Mouse (Mus musculus): Measurements from ENCODE around the gene Prtn3. TPM values are rescaled to one million over a fixed set of nuclear protein-coding genes. Genes with fewer than 3 reads are reported as not detected.

Prtn3 gene
- polyA plus RNA-seq, 1 experiment from 2014 or later: 11.8 TPM

GRCm38 (mm10) chr10:79927324-79928029, 53.2 kb downstream of the Prtn3 start:
- peak overlapping the region; percentile 84 for H3K4me2 ChIP-seq (replicated peaks)
- H3K27me3 ChIP-seq: peaks cover 18% of the 10 kb centered on the region
- H3K9ac ChIP-seq: peak overlapping the region; percentile 95
- H3K36me3 ChIP-seq: peaks cover 18% of the 10 kb centered on the region
- WGBS: under 1% methylated on average over 54 of the region's 54 CpGs
- H3K4me1 ChIP-seq: peaks cover 45% of the 10 kb centered on the region
- H3K9me3 ChIP-seq (replicated peaks): no peaks in the 10 kb centered on the region
- H3K27ac ChIP-seq: peak overlapping the region; percentile 96
- H3K4me3 ChIP-seq: peak overlapping the region; percentile 89
- ATAC-seq (ENCODE audit: low FRiP score): peak; percentile 36

GRCm38 (mm10) chr10:79928030-79928694, 53.9 kb downstream of the Prtn3 start:
- Histone ChIP-seq H3K36me3 (peaks cover 23% of the 10 kb centered on the region), H3K9me3 (replicated peaks) (no peaks in the 10 kb centered on the region), H3K9ac (peak overlapping the region; percentile 95), H3K4me1 (peaks cover 51% of the 10 kb centered on the region), H3K4me3 (peak overlapping the region; percentile 89), H3K27me3 (peaks cover 11% of the 10 kb centered on the region), H3K27ac (peak overlapping the region; percentile 96), H3K4me2 (replicated peaks) (peak overlapping the region; percentile 84)
- WGBS: under 1% methylated on average over 24 of the region's 29 CpGs
- no peak for ATAC-seq (ENCODE audit: low FRiP score)

GRCm38 (mm10) chr10:79928907-79929701, 54.8 kb downstream of the Prtn3 start:
- WGBS: 29% methylated on average over 9 of the region's 9 CpGs
- no peak for ATAC-seq (ENCODE audit: low FRiP score)
- H3K4me1 ChIP-seq: peaks cover 61% of the 10 kb centered on the region

GRCm38 (mm10) chr10:79929967-79930825, 55.9 kb downstream of the Prtn3 start:
- Histone ChIP-seq H3K27ac (peak overlapping the region; percentile 96; the same call in 1 of the 2 replicates), H3K36me3 (peaks cover 26% of the 10 kb centered on the region), H3K4me1 (peaks cover 67% of the 10 kb centered on the region), H3K27me3 (no peaks in the 10 kb centered on the region), H3K9me3 (replicated peaks) (no peaks in the 10 kb centered on the region), H3K4me3 (no peak overlapping the region), H3K4me2 (replicated peaks) (peak overlapping the region; percentile 84), H3K9ac (peak overlapping the region; percentile 28; the same call in 1 of the 2 replicates)
- ATAC-seq (ENCODE audit: low FRiP score): no peak
- 84% methylated on average over 18 of the region's 18 CpGs for WGBS

More at GRCm38 (mm10) chr10:79928907-79929701, 54.8 kb downstream of the Prtn3 start:
- H3K27me3 ChIP-seq: peaks cover 1% of the 10 kb centered on the region; the same call in 1 of the 2 replicates
- peak overlapping the region; percentile 89 for H3K4me3 ChIP-seq
- no peaks in the 10 kb centered on the region for H3K9me3 ChIP-seq (replicated peaks)
- H3K27ac ChIP-seq: peak overlapping the region; percentile 96
- H3K4me2 ChIP-seq (replicated peaks): peak overlapping the region; percentile 84
- peak overlapping the region; percentile 95 for H3K9ac ChIP-seq
- peaks cover 23% of the 10 kb centered on the region for H3K36me3 ChIP-seq

- Histone ChIP-seq H3K27ac (peak overlapping the region; percentile 18), H3K9ac (peak overlapping the region; percentile 28; the same call in 1 of the 2 replicates), H3K4me2 (replicated peaks) (peak overlapping the region; percentile 84; the same call in 1 of the 2 replicates), H3K36me3 (peaks cover 32% of the 10 kb centered on the region), H3K4me1 (peaks cover 64% of the 10 kb centered on the region), H3K9me3 (replicated peaks) (no peaks in the 10 kb centered on the region), H3K4me3 (no peak overlapping the region), H3K27me3 (no peaks in the 10 kb centered on the region)
- WGBS: 66% methylated on average over 16 of the region's 16 CpGs
- ATAC-seq (ENCODE audit: low FRiP score): no peak
Observed at GRCm38 (mm10) chr10:79930826-79931186, 56.5 kb downstream of the Prtn3 start.

GRCm38 (mm10) chr10:79931797-79932196, 57.5 kb downstream of the Prtn3 start:
- no peak overlapping the region for H3K27ac ChIP-seq
- no peak for ATAC-seq (ENCODE audit: low FRiP score)
- H3K9ac ChIP-seq: no peak overlapping the region
- 79% methylated on average over 9 of the region's 9 CpGs for WGBS
- no peaks in the 10 kb centered on the region for H3K9me3 ChIP-seq (replicated peaks)
- H3K36me3 ChIP-seq: peaks cover 37% of the 10 kb centered on the region
- H3K4me1 ChIP-seq: peaks cover 64% of the 10 kb centered on the region
- no peak overlapping the region for H3K4me3 ChIP-seq
- no peaks in the 10 kb centered on the region for H3K27me3 ChIP-seq
- H3K4me2 ChIP-seq (replicated peaks): no peak overlapping the region

GRCm38 (mm10) chr10:79932736-79933135, 58.5 kb downstream of the Prtn3 start:
- peak overlapping the region; percentile 45; the same call in 1 of the 2 replicates for H3K27ac ChIP-seq
- no peak for ATAC-seq (ENCODE audit: low FRiP score)
- 0 out of 2 replicates have a peak overlapping the region, but pooled peaks have one; percentile 3 for H3K9ac ChIP-seq
- no peak overlapping the region for H3K4me2 ChIP-seq (replicated peaks)
- no peaks in the 10 kb centered on the region for H3K27me3 ChIP-seq
- H3K4me1 ChIP-seq: peaks cover 73% of the 10 kb centered on the region
- WGBS: 19% methylated on average over 8 of the region's 8 CpGs
- peaks cover 43% of the 10 kb centered on the region for H3K36me3 ChIP-seq
- no peaks in the 10 kb centered on the region for H3K9me3 ChIP-seq (replicated peaks)
- no peak overlapping the region for H3K4me3 ChIP-seq

Small RNA genes within 50 kb of the gene (microRNA-seq; reads per million reads assigned to microRNA genes)
- gene Mir6910: not detected

Other genes with a start within 250 kb of the Prtn3 start
- 30.3 and 33.0 TPM in 2 replicates for gene Shc2, start 236.6 kb upstream of the Prtn3 start, polyA plus RNA-seq (2016; fragmentation: Nextera tagmentation; extraction: Ambion mirVana)
- not detected in 2 replicates for gene Odf3l2, start 228.7 kb upstream of the Prtn3 start, polyA plus RNA-seq (2016; fragmentation: Nextera tagmentation; extraction: Ambion mirVana)
- 2.9 and 3.2 TPM in 2 replicates for gene Madcam1, start 209.9 kb upstream of the Prtn3 start, polyA plus RNA-seq (2016; fragmentation: Nextera tagmentation; extraction: Ambion mirVana)
- 68.1 and 69.4 TPM in 2 replicates for gene Tpgs1, start 205.1 kb upstream of the Prtn3 start, polyA plus RNA-seq (2016; fragmentation: Nextera tagmentation; extraction: Ambion mirVana)
- 121 and 124 TPM in 2 replicates for gene Cdc34, start 192.3 kb upstream of the Prtn3 start, polyA plus RNA-seq (2016; fragmentation: Nextera tagmentation; extraction: Ambion mirVana)
- 1.2 and 1.3 TPM in 2 replicates for gene Gzmm, start 185.5 kb upstream of the Prtn3 start, polyA plus RNA-seq (2016; fragmentation: Nextera tagmentation; extraction: Ambion mirVana)
- 658 and 661 TPM in 2 replicates for gene Bsg, start 170.0 kb upstream of the Prtn3 start, polyA plus RNA-seq (2016; fragmentation: Nextera tagmentation; extraction: Ambion mirVana)
- 0.45 and 0.48 TPM in 2 replicates for gene Hcn2, start 157.8 kb upstream of the Prtn3 start, polyA plus RNA-seq (2016; fragmentation: Nextera tagmentation; extraction: Ambion mirVana)
- gene Polrmt, start 127.9 kb upstream of the Prtn3 start, polyA plus RNA-seq (2016; fragmentation: Nextera tagmentation; extraction: Ambion mirVana): 42.7 and 47.5 TPM in 2 replicates
- gene Fgf22, start 119.4 kb upstream of the Prtn3 start, polyA plus RNA-seq (2016; fragmentation: Nextera tagmentation; extraction: Ambion mirVana): 0.42 and 0.72 TPM in 2 replicates
- 103 and 108 TPM in 2 replicates for gene Rnf126, start 107.5 kb upstream of the Prtn3 start, polyA plus RNA-seq (2016; fragmentation: Nextera tagmentation; extraction: Ambion mirVana)
- 2.3 and 2.7 TPM in 2 replicates for gene Fstl3, start 97.2 kb upstream of the Prtn3 start, polyA plus RNA-seq (2016; fragmentation: Nextera tagmentation; extraction: Ambion mirVana)
- gene Prss57, start 83.5 kb upstream of the Prtn3 start, polyA plus RNA-seq (2016; fragmentation: Nextera tagmentation; extraction: Ambion mirVana): 0.23 and 0.30 TPM in 2 replicates
- 189 and 198 TPM in 2 replicates for gene Palm, start 80.9 kb upstream of the Prtn3 start, polyA plus RNA-seq (2016; fragmentation: Nextera tagmentation; extraction: Ambion mirVana)
- gene Misp, start 53.5 kb upstream of the Prtn3 start, polyA plus RNA-seq (2016; fragmentation: Nextera tagmentation; extraction: Ambion mirVana): 1.3 and 2.1 TPM in 2 replicates
- gene Ptbp1, start 20.0 kb upstream of the Prtn3 start, polyA plus RNA-seq (2016; fragmentation: Nextera tagmentation; extraction: Ambion mirVana): 201 and 211 TPM in 2 replicates
- gene Plppr3, start 158 bp downstream of the Prtn3 start, polyA plus RNA-seq (2016; fragmentation: Nextera tagmentation; extraction: Ambion mirVana): 289 and 290 TPM in 2 replicates
- gene Elane, start 11.8 kb downstream of the Prtn3 start, polyA plus RNA-seq (2016; fragmentation: Nextera tagmentation; extraction: Ambion mirVana): 0.56 TPM in 1 of 2 replicates, not detected in the other
- not detected in 2 replicates for gene Cfd, start 16.4 kb downstream of the Prtn3 start, polyA plus RNA-seq (2016; fragmentation: Nextera tagmentation; extraction: Ambion mirVana)
- 63.3 and 70.0 TPM in 2 replicates for gene Med16, start 34.4 kb downstream of the Prtn3 start, polyA plus RNA-seq (2016; fragmentation: Nextera tagmentation; extraction: Ambion mirVana)
- 25.5 and 54.9 TPM in 2 replicates for gene Gm26602, start 36.4 kb downstream of the Prtn3 start, polyA plus RNA-seq (2016; fragmentation: Nextera tagmentation; extraction: Ambion mirVana)
- 1.2 and 1.6 TPM in 2 replicates for gene Kiss1r, start 42.5 kb downstream of the Prtn3 start, polyA plus RNA-seq (2016; fragmentation: Nextera tagmentation; extraction: Ambion mirVana)
- gene R3hdm4, start 46.7 kb downstream of the Prtn3 start, polyA plus RNA-seq (2016; fragmentation: Nextera tagmentation; extraction: Ambion mirVana): 173 and 184 TPM in 2 replicates
- 4.7 and 5.3 TPM in 2 replicates for gene Arid3a, start 52.6 kb downstream of the Prtn3 start, polyA plus RNA-seq (2016; fragmentation: Nextera tagmentation; extraction: Ambion mirVana)
- gene Wdr18, start 85.7 kb downstream of the Prtn3 start, polyA plus RNA-seq (2016; fragmentation: Nextera tagmentation; extraction: Ambion mirVana): 89.4 and 100 TPM in 2 replicates
- 0.23 and 0.44 TPM in 2 replicates for gene Grin3b, start 96.2 kb downstream of the Prtn3 start, polyA plus RNA-seq (2016; fragmentation: Nextera tagmentation; extraction: Ambion mirVana)
- gene Tmem259, start 109.9 kb downstream of the Prtn3 start, polyA plus RNA-seq (2016; fragmentation: Nextera tagmentation; extraction: Ambion mirVana): 23.1 and 25.5 TPM in 2 replicates
- gene Cnn2, start 114.1 kb downstream of the Prtn3 start, polyA plus RNA-seq (2016; fragmentation: Nextera tagmentation; extraction: Ambion mirVana): 178 and 204 TPM in 2 replicates
- 6.9 and 7.7 TPM in 2 replicates for gene Abca7, start 122.0 kb downstream of the Prtn3 start, polyA plus RNA-seq (2016; fragmentation: Nextera tagmentation; extraction: Ambion mirVana)
- 8.7 and 8.9 TPM in 2 replicates for gene Arhgap45, start 142.2 kb downstream of the Prtn3 start, polyA plus RNA-seq (2016; fragmentation: Nextera tagmentation; extraction: Ambion mirVana)
- gene Polr2e, start 165.3 kb downstream of the Prtn3 start, polyA plus RNA-seq (2016; fragmentation: Nextera tagmentation; extraction: Ambion mirVana): 163 and 171 TPM in 2 replicates
- 449 and 484 TPM in 2 replicates for gene Gpx4, start 172.7 kb downstream of the Prtn3 start, polyA plus RNA-seq (2016; fragmentation: Nextera tagmentation; extraction: Ambion mirVana)
- gene Sbno2, start 231.1 kb downstream of the Prtn3 start, polyA plus RNA-seq (2016; fragmentation: Nextera tagmentation; extraction: Ambion mirVana): 15.1 TPM in 2 replicates
- gene Stk11, start 241.3 kb downstream of the Prtn3 start, polyA plus RNA-seq (2016; fragmentation: Nextera tagmentation; extraction: Ambion mirVana): 13.1 and 16.1 TPM in 2 replicates

Measured in hindbrain, embryonic 12.5 days (tissue).